ENCODE assay signal across 8 mouse cellular contexts in genomic region chr12:84100604-84101492, GRCm38 (mm10). TPM values are rescaled to one million over a fixed set of nuclear protein-coding genes. Genes with fewer than 3 reads are reported as not detected.
DNase-seq lines count a peak whose midpoint lies in the region; ATAC-seq lines count a peak whose summit lies in the region.
"Not testable (repeated sequence)": the region's sequence is repeated elsewhere in the genome, so short reads cannot be mapped to it uniquely, and the experiment has no call there.

Gene Acot6, plus strand, starts transcription at chr12:84100654.

- peak; percentile 43; the same call in 1 of the 2 replicates for ATAC-seq in heart, embryonic 14.5 days (ENCODE audit: insufficient number of reproducible peaks, insufficient read depth, low FRiP score, low read depth)
- ATAC-seq in kidney, embryonic 15.5 days (replicated peaks; ENCODE audit: low FRiP score), result peak; percentile 86
- peak; percentile 81 for ATAC-seq in midbrain, embryonic 15.5 days (replicated peaks)

- H3K4me2 ChIP-seq in heart, embryonic 14.5 days (ENCODE audit: low read length), result peak within 1 kb of the TSS; percentile 83
- H3K4me2 ChIP-seq in kidney, embryonic 15.5 days, result peak within 1 kb of the TSS; percentile 92
- peak within 1 kb of the TSS; percentile 74 for H3K4me2 ChIP-seq in midbrain, embryonic 15.5 days

- WGBS in heart, embryonic 14.5 days, result under 1% methylated on average over 71 of the region's 80 CpGs
- WGBS in kidney, embryonic 15.5 days, result under 1% methylated on average over 80 of the region's 80 CpGs
- WGBS in midbrain, embryonic 15.5 days, result under 1% methylated on average over 80 of the region's 80 CpGs

- H3K27me3 ChIP-seq in heart, embryonic 14.5 days (ENCODE audit: control insufficient read depth, insufficient read depth, low read length); kidney, embryonic 15.5 days; midbrain, embryonic 15.5 days (replicated peaks): not testable (repeated sequence)

- H3K36me3 ChIP-seq in heart, embryonic 14.5 days (ENCODE audit: control insufficient read depth, insufficient read depth, low read length); kidney, embryonic 15.5 days; midbrain, embryonic 15.5 days (replicated peaks): not testable (repeated sequence)

- H3K27ac ChIP-seq in heart, embryonic 14.5 days (replicated peaks in 1 of 2; ENCODE audit: control insufficient read depth in 1 of 2, insufficient read depth in 1 of 2, low read depth in 2 of 2, low read length in 2 of 2); kidney, embryonic 15.5 days: not testable (repeated sequence)
- peak within 1 kb of the TSS; percentile 72 for H3K27ac ChIP-seq in midbrain, embryonic 15.5 days

- not testable (repeated sequence) for H3K4me1 ChIP-seq in heart, embryonic 14.5 days (ENCODE audit: control insufficient read depth in 2 of 2, insufficient read depth in 2 of 2, low read length in 2 of 2); kidney, embryonic 15.5 days; midbrain, embryonic 15.5 days

- peak; percentile 55 to 59 for DNase-seq in B cell, adult 2 months
- DNase-seq in c-Kit-positive CD71-positive TER-119-negative erythroid progenitor cells, embryonic 14.5 days (ENCODE audit: low read depth), result peak; percentile 55
- DNase-seq in fibroblast of lung, adult 2 months (ENCODE audit: low read depth), result peak; percentile 20
- DNase-seq in liver, result peak; percentile 39
- peak; percentile 39 to 45 for DNase-seq in spleen, postnatal 10 days (ENCODE audit: low spot score in 2 of 2)

- peak within 1 kb of the TSS; percentile 54 to 65 for H3K4me3 ChIP-seq in heart, embryonic 14.5 days (ENCODE audit: control insufficient read depth in 1 of 2, insufficient read depth in 1 of 2, low read depth in 1 of 2, low read length in 2 of 2)
- peak within 1 kb of the TSS; percentile 57 for H3K4me3 ChIP-seq in kidney, embryonic 15.5 days (replicated peaks)
- peak within 1 kb of the TSS; percentile 57 for H3K4me3 ChIP-seq in midbrain, embryonic 15.5 days

- H3K9ac ChIP-seq in heart, embryonic 14.5 days (ENCODE audit: low read length), result peak within 1 kb of the TSS; percentile 74
- peak within 1 kb of the TSS; percentile 53 for H3K9ac ChIP-seq in kidney, embryonic 15.5 days
- peak within 1 kb of the TSS; percentile 61 for H3K9ac ChIP-seq in midbrain, embryonic 15.5 days

- H3K9me3 ChIP-seq in heart, embryonic 14.5 days (ENCODE audit: control insufficient read depth, low read length); kidney, embryonic 15.5 days (replicated peaks); midbrain, embryonic 15.5 days: not testable (repeated sequence)

RNA-seq across cellular contexts. Expression of gene Acot6, which starts in this region (rescaled TPM):
- 1.4 TPM in 2 replicates for polyA plus RNA-seq in heart, embryonic 14.5 days (2014; fragmentation: Nextera tagmentation; extraction: Ambion mirVana)
- polyA plus RNA-seq in kidney, embryonic 15.5 days (2015; fragmentation: Nextera tagmentation; extraction: Ambion mirVana), result 1.5 and 1.8 TPM in 2 replicates
- polyA plus RNA-seq in midbrain, embryonic 15.5 days (2015; fragmentation: Nextera tagmentation; extraction: Ambion mirVana), result 1.1 and 1.3 TPM in 2 replicates
